Mouse (Mus musculus): Measurements from ENCODE around the gene Megf11.

Megf11 gene

GRCm38 (mm10) chr9:64519921-64520746 lies 134.7 kb downstream of the Megf11 start:
- DNase-seq (ENCODE audit: low read depth, low spot score), result no peak

GRCm38 (mm10) chr9:64520747-64521283 lies 135.4 kb downstream of the Megf11 start:
- DNase-seq (ENCODE audit: low read depth, low spot score), result no peak

DNA sequence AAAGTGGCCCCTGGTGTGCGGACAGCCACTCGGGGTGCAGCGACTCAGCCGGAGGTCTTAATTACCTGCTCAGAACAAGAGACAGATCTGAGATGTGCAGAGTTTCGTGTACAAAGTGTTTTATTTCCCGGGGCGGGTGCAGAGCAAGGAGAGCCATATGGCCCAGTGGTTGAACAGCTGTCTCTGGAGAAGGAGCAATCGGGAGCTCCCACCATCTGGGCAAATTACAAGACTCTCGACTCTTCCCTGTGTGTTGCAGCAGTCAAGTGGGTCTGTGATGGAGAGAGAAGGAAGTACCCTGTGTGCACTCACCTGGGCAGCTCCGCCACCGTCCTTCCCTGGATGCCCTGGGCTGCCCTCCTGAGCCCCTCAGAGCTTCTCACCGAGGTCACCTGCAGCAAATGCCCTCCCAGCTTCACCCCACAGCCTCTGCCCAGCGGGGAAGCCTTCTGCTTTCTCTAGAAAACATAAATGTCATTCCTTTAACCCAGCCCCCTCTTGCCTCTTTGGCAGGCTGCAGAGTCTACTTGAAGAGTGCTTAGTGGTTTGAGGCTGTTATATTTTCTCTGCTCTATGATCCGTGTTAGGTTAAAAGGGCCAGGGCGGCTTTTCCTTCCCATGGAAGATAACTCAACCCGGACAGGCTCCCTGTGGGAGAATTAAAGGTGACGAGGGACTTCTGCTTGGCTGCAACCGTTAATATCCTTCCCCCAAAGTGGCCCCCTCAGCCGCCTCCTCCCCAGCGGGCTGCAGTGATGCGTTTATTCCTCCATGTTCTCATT lies 138.0 kb downstream of the Megf11 start:
- no peak for DNase-seq (ENCODE audit: low read depth, low spot score)

DNA sequence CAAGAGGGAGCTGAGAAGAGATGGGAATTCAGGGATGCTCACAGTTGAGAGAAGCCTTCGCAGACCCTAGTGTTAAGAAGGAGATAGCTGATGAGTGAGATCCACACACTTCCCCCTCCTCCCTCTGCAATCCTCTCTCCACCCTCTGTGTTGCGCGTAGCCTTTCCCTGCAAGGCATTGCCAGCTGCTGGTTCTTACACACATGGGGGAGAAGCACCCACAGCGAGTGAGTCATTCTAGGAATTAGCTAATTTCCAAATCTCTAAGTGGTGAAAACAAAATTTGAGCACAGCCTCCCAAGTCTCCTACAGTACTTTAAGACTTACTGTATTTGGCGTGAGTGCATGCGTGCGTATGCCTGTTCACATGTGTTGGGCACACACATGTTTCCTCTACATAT lies 142.6 kb downstream of the Megf11 start:
- no peak for DNase-seq (ENCODE audit: low read depth, low spot score)

DNA sequence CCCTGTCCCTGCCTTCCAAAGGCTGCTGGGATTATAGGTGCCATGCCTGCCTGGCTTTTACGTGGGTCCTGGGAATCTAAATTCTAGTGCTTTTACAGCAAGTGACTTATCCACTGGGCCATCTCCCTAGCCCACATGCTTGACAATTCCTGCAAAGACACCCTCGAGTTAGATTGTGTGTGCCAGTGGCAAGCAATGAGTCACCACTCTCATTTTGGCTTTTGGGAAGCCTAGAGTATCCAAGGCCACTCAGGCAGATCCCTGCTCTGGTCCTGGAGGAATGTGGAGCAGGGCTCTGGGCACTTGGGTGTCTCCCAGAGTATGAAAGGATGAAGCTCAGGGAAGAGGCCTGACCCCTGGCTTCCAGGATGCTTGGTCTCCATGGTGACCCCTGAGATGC lies 143.2 kb downstream of the Megf11 start:
- no peak for DNase-seq (ENCODE audit: low read depth, low spot score)

- no peak for DNase-seq (ENCODE audit: low read depth, low spot score)
Measured at GRCm38 (mm10) chr9:64531935-64532334, 146.5 kb downstream of the Megf11 start.

- DNase-seq (ENCODE audit: low read depth, low spot score), result no peak
Measured at GRCm38 (mm10) chr9:64532711-64533242, 147.4 kb downstream of the Megf11 start.

DNA sequence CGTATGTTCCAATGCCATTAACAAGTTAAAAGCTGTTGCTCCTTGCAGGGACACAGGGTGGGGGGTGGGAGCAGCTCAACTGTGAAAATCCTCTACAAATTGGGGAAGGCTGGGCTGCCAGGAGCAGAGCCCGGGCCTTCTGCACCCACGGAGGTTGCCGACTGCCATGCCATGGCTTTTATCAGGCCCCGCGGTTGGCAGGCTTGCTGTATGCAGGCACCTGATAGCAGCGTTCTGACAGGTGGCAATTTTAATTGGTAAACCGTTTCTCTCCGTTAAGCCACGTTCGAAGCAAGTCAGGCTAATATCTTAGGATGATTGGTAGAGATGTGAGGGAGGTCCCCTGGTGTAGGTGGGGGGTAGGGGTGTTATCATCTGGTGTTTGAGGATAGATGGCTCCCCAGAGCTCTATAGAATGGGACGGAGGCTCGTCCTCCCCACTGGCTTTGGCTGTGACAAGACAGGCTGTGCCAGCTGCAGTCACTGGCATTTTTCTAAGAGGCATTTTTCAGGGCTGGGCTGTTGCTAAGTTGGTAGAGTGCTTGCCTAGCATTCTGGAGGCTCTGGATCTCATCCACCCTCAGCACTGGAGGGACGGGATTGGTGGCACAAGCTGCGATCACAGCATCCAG lies 148.2 kb downstream of the Megf11 start:
- DNase-seq (ENCODE audit: low read depth, low spot score), result no peak

DNA sequence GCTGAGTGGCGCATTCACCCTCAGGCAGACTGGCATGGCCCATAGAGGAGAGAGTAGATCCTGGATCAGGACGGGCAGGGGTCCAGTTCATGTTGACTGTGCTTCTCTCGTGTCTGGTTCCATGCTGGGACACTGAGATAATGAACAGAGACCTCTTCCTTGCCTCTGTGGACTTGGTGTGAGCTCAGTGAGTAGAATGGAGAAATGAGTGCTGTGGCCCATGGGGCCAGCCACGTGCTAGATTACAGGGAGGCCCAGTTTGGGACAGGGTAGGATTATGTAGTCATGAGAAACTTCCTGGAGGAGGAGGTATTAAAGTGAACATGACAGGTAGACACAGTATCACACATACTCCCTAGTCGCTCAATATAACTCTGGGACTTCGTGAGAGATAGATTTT lies 148.9 kb downstream of the Megf11 start:
- DNase-seq (ENCODE audit: low read depth, low spot score), result no peak

GRCm38 (mm10) chr9:64534856-64535539 lies 149.6 kb downstream of the Megf11 start:
- no peak for DNase-seq (ENCODE audit: low read depth, low spot score)

DNA sequence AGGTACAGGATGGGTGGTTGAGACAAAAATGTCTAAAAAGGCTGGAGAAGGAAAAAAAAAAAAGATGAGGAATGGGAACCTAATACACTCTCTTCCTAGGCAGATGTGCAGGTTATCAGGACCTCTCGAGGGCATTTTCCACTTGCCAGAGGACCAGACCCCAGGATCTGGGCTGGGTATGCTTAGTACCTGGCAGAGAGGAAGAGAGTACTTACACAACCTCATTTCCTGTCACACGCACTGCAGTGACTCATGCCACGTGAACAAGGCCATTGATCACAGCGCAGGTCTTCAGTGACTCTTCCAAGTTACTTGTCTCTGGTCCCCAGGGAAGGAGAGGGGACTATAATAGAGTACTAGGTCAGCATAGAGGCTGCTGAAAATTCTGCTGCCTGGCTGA lies 152.4 kb downstream of the Megf11 start:
- no peak for DNase-seq (ENCODE audit: low read depth, low spot score)

GRCm38 (mm10) chr9:64542246-64542645 lies 156.8 kb downstream of the Megf11 start:
- no peak for DNase-seq (ENCODE audit: low read depth, low spot score)

GRCm38 (mm10) chr9:64543125-64543524 lies 157.7 kb downstream of the Megf11 start:
- no peak for DNase-seq (ENCODE audit: low read depth, low spot score)

GRCm38 (mm10) chr9:64546344-64546991 lies 161.0 kb downstream of the Megf11 start:
- DNase-seq (ENCODE audit: low read depth, low spot score), result no peak

DNA sequence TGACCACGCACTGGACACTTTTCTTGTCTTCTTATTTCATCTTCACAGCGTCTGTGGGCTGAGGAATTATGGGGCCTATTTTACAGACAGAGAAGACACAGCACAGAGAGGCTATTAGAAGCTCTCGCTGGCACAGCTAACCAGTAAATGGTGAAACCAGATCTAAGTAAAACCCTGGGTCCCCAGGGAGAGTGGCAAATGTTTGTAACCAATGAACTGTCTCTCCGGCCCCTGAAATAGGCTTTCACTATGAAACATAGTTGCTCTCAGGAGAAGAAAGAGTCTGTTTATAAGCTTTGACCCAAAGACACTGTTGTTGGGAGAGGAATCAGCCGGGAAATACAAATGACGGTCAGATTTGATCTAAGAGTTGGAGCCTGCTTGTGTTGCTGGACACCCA lies 162.9 kb downstream of the Megf11 start:
- DNase-seq (ENCODE audit: low read depth, low spot score), result no peak

GRCm38 (mm10) chr9:64551307-64551706 lies 165.9 kb downstream of the Megf11 start:
- DNase-seq (ENCODE audit: low read depth, low spot score), result no peak

- DNase-seq (ENCODE audit: low read depth, low spot score), result no peak
Measured at GRCm38 (mm10) chr9:64552046-64552445, 166.6 kb downstream of the Megf11 start.

DNA sequence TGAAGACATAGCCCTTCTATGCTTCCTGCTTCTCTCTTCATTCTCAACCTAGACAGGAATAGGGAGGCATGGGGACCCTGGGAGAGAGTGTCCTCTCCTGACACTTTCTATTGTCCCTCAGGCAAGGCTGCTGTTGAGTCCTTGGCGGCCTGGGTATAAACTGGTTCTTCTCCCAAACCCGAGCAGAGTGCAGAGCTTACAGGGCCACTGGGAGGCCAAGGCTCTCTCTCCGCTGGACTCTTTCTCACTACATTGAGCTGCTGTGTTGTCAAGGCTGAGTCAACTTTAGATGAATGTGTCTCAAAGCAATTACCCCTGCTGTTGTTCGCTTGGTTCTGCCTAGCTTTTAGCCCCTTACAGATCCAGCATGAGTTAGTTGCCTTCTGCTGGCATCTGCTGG lies 168.0 kb downstream of the Megf11 start:
- no peak for DNase-seq (ENCODE audit: low read depth, low spot score)

- DNase-seq (ENCODE audit: low read depth, low spot score), result no peak
Measured at GRCm38 (mm10) chr9:64555620-64556019, 170.2 kb downstream of the Megf11 start.

GRCm38 (mm10) chr9:64557110-64557745 lies 171.8 kb downstream of the Megf11 start:
- DNase-seq (ENCODE audit: low read depth, low spot score), result peak; percentile 4
